ENCODE assay signal across 8 mouse cellular contexts in the genomic region with DNA sequence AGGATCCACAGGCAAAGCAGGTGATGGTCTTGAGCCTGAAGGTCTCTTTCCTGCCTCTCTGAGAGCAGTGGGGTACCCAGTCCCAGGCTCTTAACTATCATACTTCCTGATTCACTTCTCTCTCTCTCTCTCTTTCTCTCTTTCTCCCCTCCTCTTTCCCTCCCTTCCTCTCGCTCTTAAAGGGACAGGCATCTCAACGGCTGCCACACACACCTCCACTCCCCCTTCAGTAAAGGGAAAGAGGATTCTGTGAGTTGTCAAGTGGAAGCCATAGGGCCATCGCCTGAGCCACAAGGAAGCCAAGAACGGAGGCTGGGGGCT. TPM values are rescaled to one million over a fixed set of nuclear protein-coding genes. Genes with fewer than 3 reads are reported as not detected.
A peak's percentile ranks its signal among the peaks of the same experiment; 100 is the strongest.
DNase-seq lines count a peak whose midpoint lies in the region; ATAC-seq and TF ChIP-seq lines count a peak whose summit lies in the region.

Ikbke (minus strand) TSS at position 151 of the 321 bp plus-strand sequence.

- DNase-seq in heart, adult 11 months, result no peak
- no peak for DNase-seq in embryonic facial prominence, embryonic 14.5 days (ENCODE audit: low spot score)
- no peak for DNase-seq in liver, embryonic 14.5 days (ENCODE audit: low read depth in 3 of 3, low spot score in 3 of 3)
- no peak for DNase-seq in urinary bladder, postnatal 4 days (ENCODE audit: low spot score in 2 of 2)
- DNase-seq in cerebellum, postnatal 25 days, result no peak
- DNase-seq in embryo, embryonic 10 days (ENCODE audit: low spot score), result no peak

- H3K79me2 ChIP-seq in C2C12 (ENCODE audit: control insufficient read depth, insufficient read depth), result no peaks in the 10 kb centered on the region

- no peaks in the 10 kb centered on the region for H3K79me3 ChIP-seq in C2C12 (ENCODE audit: low read depth)

- no peak for ATAC-seq in heart, embryonic 12.5 days (ENCODE audit: insufficient number of reproducible peaks, low FRiP score)
- no peak for ATAC-seq in embryonic facial prominence, embryonic 14.5 days (ENCODE audit: low read depth)
- ATAC-seq in liver, embryonic 14.5 days (ENCODE audit: insufficient read depth), result no peak

- WGBS in heart, embryonic 12.5 days, result 35% methylated on average over 4 of the region's 4 CpGs
- 27% methylated on average over 4 of the region's 4 CpGs for WGBS in embryonic facial prominence, embryonic 14.5 days
- WGBS in liver, embryonic 14.5 days (ENCODE audit: insufficient replicate concordance), result 22% methylated on average over 4 of the region's 4 CpGs

- peak within 1 kb of the TSS; percentile 68 for H3K4me2 ChIP-seq in heart, embryonic 12.5 days
- peak within 1 kb of the TSS; percentile 56 for H3K4me2 ChIP-seq in embryonic facial prominence, embryonic 14.5 days (ENCODE audit: low read depth, low read length)
- H3K4me2 ChIP-seq in liver, embryonic 14.5 days (ENCODE audit: low read depth), result peak within 1 kb of the TSS; percentile 29

- H3K27ac ChIP-seq in heart, embryonic 12.5 days (ENCODE audit: poor library complexity, severe bottlenecking), result peak within 1 kb of the TSS; percentile 49
- no peak within 1 kb of the TSS; the same call in 1 of the 2 replicates for H3K27ac ChIP-seq in embryonic facial prominence, embryonic 14.5 days (replicated peaks; ENCODE audit: low read depth, low read length)
- H3K27ac ChIP-seq in liver, embryonic 14.5 days, result no peak within 1 kb of the TSS

- H3K9ac ChIP-seq in heart, embryonic 12.5 days, result peak within 1 kb of the TSS; percentile 51
- H3K9ac ChIP-seq in embryonic facial prominence, embryonic 14.5 days (ENCODE audit: low read depth, low read length), result peak within 1 kb of the TSS; percentile 56
- no peak within 1 kb of the TSS for H3K9ac ChIP-seq in liver, embryonic 14.5 days (replicated peaks)

- peak within 1 kb of the TSS; percentile 24 for H3ac ChIP-seq in C2C12 (ENCODE audit: control insufficient read depth, insufficient read length, low read depth)

- H3K27me3 ChIP-seq in heart, embryonic 12.5 days (replicated peaks), result no peaks in the 10 kb centered on the region
- H3K27me3 ChIP-seq in C2C12 (ENCODE audit: control insufficient read depth, insufficient read depth, insufficient read length), result no peaks in the 10 kb centered on the region
- H3K27me3 ChIP-seq in embryonic facial prominence, embryonic 14.5 days (replicated peaks; ENCODE audit: control insufficient read depth, insufficient read depth, low read length), result no peaks in the 10 kb centered on the region
- no peaks in the 10 kb centered on the region for H3K27me3 ChIP-seq in liver, embryonic 14.5 days (ENCODE audit: control insufficient read depth, insufficient read depth, low read length)

- no peaks in the 10 kb centered on the region for H3K9me3 ChIP-seq in heart, embryonic 12.5 days (replicated peaks)
- H3K9me3 ChIP-seq in embryonic facial prominence, embryonic 14.5 days (ENCODE audit: control insufficient read depth, low read length), result no peaks in the 10 kb centered on the region
- H3K9me3 ChIP-seq in liver, embryonic 14.5 days (ENCODE audit: control insufficient read depth, low read length), result no peaks in the 10 kb centered on the region

- no peaks in the 10 kb centered on the region for H3K36me3 ChIP-seq in heart, embryonic 12.5 days
- no peaks in the 10 kb centered on the region for H3K36me3 ChIP-seq in C2C12 (ENCODE audit: control insufficient read depth, insufficient read depth)
- H3K36me3 ChIP-seq in embryonic facial prominence, embryonic 14.5 days (ENCODE audit: control insufficient read depth, insufficient read depth, low read length), result no peaks in the 10 kb centered on the region
- H3K36me3 ChIP-seq in liver, embryonic 14.5 days (replicated peaks; ENCODE audit: control insufficient read depth, insufficient read depth, low read depth), result no peaks in the 10 kb centered on the region

- H3K4me3 ChIP-seq in heart, embryonic 12.5 days, result peak within 1 kb of the TSS; percentile 42
- H3K4me3 ChIP-seq in C2C12 (ENCODE audit: insufficient read depth, poor library complexity, severe bottlenecking), result peak within 1 kb of the TSS; percentile 29
- H3K4me3 ChIP-seq in embryonic facial prominence, embryonic 14.5 days (ENCODE audit: low read depth, low read length), result peak within 1 kb of the TSS; percentile 39
- H3K4me3 ChIP-seq in liver, embryonic 14.5 days (ENCODE audit: insufficient read depth in 1 of 2, low read depth in 2 of 2, low read length in 2 of 2), result peak within 1 kb of the TSS; percentile 21 to 36; a peak in 3 of 4 replicates

- TF ChIP-seq EP300 in liver, embryonic 14.5 days (IDR thresholded peaks at IDR 0.05; ENCODE audit: low read depth), result no peak

- TF ChIP-seq CTCF in C2C12 (IDR thresholded peaks at IDR 0.05; ENCODE audit: control insufficient read depth, insufficient read depth, insufficient read length), result no peak
- TF ChIP-seq CTCF in liver, embryonic 14.5 days (IDR thresholded peaks at IDR 0.05; ENCODE audit: low read depth), result no peak

- peaks cover 37% of the 10 kb centered on the region for H3K4me1 ChIP-seq in heart, embryonic 12.5 days (replicated peaks)
- peaks cover 11% of the 10 kb centered on the region; the same call in 1 of the 2 replicates for H3K4me1 ChIP-seq in embryonic facial prominence, embryonic 14.5 days (ENCODE audit: control insufficient read depth, insufficient read depth, low read length)
- peaks cover 0 to 13% of the 10 kb centered on the region in 2 experiments; a peak in 2 of 4 replicates for H3K4me1 ChIP-seq in liver, embryonic 14.5 days (replicated peaks; ENCODE audit: control insufficient read depth in 2 of 2, insufficient read depth in 2 of 2, low read length in 1 of 2)

TF ChIP-seq in C2C12, 6 proteins besides CTCF, POLR2A, EP300 and RAD21:
- TF ChIP-seq CEBPB (IDR thresholded peaks at IDR 0.05; ENCODE audit: low read depth) (no peak), FOSL1 (IDR thresholded peaks at IDR 0.05; ENCODE audit: insufficient read depth, low read length, poor library complexity, severe bottlenecking) (no peak), MAX (IDR thresholded peaks at IDR 0.05) (no peak), USF1 (IDR thresholded peaks at IDR 0.05; ENCODE audit: low read depth) (no peak), MYOD1 (IDR thresholded peaks at IDR 0.05; ENCODE audit: control insufficient read depth, insufficient read length, low read depth) (no peak), MYOG (IDR thresholded peaks at IDR 0.05; ENCODE audit: control insufficient read depth, extremely low read depth, insufficient read length) (no peak)
TF ChIP-seq in C2C12: peak in this region for 0.

RNA-seq across cellular contexts. Expression of gene Ikbke, which starts in this region (rescaled TPM):
- 2.8 and 3.4 TPM in 2 replicates for polyA plus RNA-seq in heart, embryonic 12.5 days (2016; fragmentation: Nextera tagmentation; extraction: Ambion mirVana)
- polyA plus RNA-seq in C2C12 (2012; fragmentation: generic; extraction: Trizol), result 1.4 TPM
- 4.7 and 6.0 TPM in 2 replicates for polyA plus RNA-seq in embryonic facial prominence, embryonic 14.5 days (2014; fragmentation: Nextera tagmentation; extraction: Ambion mirVana)
- polyA plus RNA-seq in liver, embryonic 14.5 days (2012; rRNA removed), result 6.1 and 6.4 TPM in 2 replicates
- polyA plus RNA-seq in liver, embryonic 14.5 days (2014; fragmentation: Nextera tagmentation; extraction: Ambion mirVana), result 4.9 and 5.7 TPM in 2 replicates
